Mouse (Mus musculus) limb, embryonic 10.5 days (tissue): Measurements from ENCODE around the gene Sec13. TPM values are rescaled to one million over a fixed set of nuclear protein-coding genes. Genes with fewer than 3 reads are reported as not detected.

Source experiments
- DNase-seq: peaks from one replicate; pipeline ENCODE4 v3.0.0-alpha.2; 2017; ENCODE audit warnings: low spot score
- H3K27ac ChIP-seq: fragments of 300-500 bp; sonication (generic); 2 replicates; pipeline ENCODE4 v1.5.1; 2016; ENCODE audit warnings: mild to moderate bottlenecking
- H3K27me3 ChIP-seq: fragments of 300-500 bp; sonication (generic); 2 replicates; pipeline ENCODE4 v1.6.1; 2016; ENCODE audit warnings: low read depth, mild to moderate bottlenecking; ENCODE audit not compliant: poor library complexity, severe bottlenecking
- H3K36me3 ChIP-seq: fragments of 300-500 bp; sonication (generic); 2 replicates; pipeline ENCODE4 v1.6.1; 2016; ENCODE audit warnings: mild to moderate bottlenecking, moderate library complexity
- H3K4me1 ChIP-seq: fragments of 300-500 bp; sonication (generic); 2 replicates; pipeline ENCODE4 v1.6.1; 2016
- H3K4me3 ChIP-seq: fragments of 300-500 bp; sonication (generic); 2 replicates; pipeline ENCODE4 v1.5.1; 2016; ENCODE audit warnings: mild to moderate bottlenecking, moderate library complexity
- H3K9me3 ChIP-seq: fragments of 300-500 bp; sonication (generic); replicated peaks from 2 replicates; pipeline ENCODE4 v1.6.1; 2016; ENCODE audit warnings: mild to moderate bottlenecking
- WGBS: fragments of 180-500 bp; shearing (Covaris S2); methylation state at CpG from one replicate; pipeline ENCODE4 v1.1.7; 2016; 5-methylcytosine and 5-hydroxymethylcytosine counted together
- microRNA-seq: library from miRNA; unstranded; fragments of <30 nt; microRNA quantifications from one replicate; pipeline ENCODE4, GENCODE M21; 2017
- polyA plus RNA-seq: library from polyadenylated mRNA; unstranded; fragments of >200 nt; fragmentation: Nextera tagmentation; extraction: Ambion mirVana; gene quantifications from 2 replicates; pipeline ENCODE4 v1.2.1, GENCODE M21; 2016

Gene Sec13
- polyA plus RNA-seq, 1 experiment from 2014 or later: 316 TPM

DNA sequence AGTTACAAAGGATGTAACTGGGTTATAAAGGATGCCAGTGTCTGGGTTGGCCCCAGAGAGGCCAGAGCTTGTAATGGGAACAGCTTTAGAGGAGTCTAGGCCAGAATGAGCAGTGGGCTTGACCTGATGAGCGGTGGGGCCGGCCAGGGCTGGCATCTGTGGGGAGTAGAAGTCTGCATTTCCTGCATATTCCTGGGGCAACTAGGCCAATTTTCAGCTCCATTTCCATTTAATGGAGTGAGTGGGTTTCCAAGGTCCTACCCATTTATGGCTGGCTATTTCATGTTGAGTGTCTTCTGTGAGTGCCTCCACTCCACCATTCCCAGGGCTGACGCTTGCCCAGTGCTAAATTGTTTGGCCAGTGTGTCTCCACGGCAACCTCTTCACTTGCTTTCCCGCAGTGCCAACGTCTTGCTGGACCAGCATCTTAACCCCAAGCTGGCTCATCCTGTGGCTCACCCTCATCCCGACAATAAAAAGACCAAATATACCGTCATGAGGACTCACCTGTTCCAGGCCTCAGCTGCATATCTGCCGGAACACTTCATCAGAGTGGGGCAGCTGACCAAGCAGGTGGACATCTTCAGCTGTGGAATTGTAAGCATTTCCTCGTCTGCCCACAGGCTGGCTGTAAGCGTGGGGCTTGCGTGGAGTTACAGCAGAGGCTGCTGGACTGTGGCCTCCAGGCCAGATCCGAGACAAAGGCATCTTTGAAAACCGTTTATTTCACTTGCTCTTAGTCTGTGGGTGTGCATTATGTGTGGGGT, 62.1 kb downstream of the Sec13 start:
- Histone ChIP-seq H3K27me3 (no peaks in the 10 kb centered on the region), H3K9me3 (no peaks in the 10 kb centered on the region), H3K4me3 (no peak overlapping the region), H3K36me3 (no peaks in the 10 kb centered on the region), H3K4me1 (peaks cover 6% of the 10 kb centered on the region; the same call in 1 of the 2 replicates), H3K27ac (no peak overlapping the region)
- WGBS: 86% methylated on average over 14 of the region's 14 CpGs
- DNase-seq: no peak

Small RNA genes within 50 kb of the gene (microRNA-seq; reads per million reads assigned to microRNA genes)
- 1.8 reads per million for gene Mir7042

Other genes starting within 250 kb of the Sec13 start
- 0.60 and 0.73 TPM in 2 replicates for gene Prrt3, start 238.8 kb downstream of the Sec13 start, polyA plus RNA-seq
- 75.8 and 75.9 TPM in 2 replicates for gene Emc3, start 209.1 kb downstream of the Sec13 start, polyA plus RNA-seq
- 21.6 and 21.9 TPM in 2 replicates for gene Fancd2, start 209.1 kb downstream of the Sec13 start, polyA plus RNA-seq
- 0.30 TPM in 1 of 2 replicates, not detected in the other for gene Fancd2os, start 140.0 kb downstream of the Sec13 start, polyA plus RNA-seq
- 206 and 208 TPM in 2 replicates for gene Brk1, start 136.0 kb downstream of the Sec13 start, polyA plus RNA-seq
- gene Vhl, start 116.8 kb downstream of the Sec13 start, polyA plus RNA-seq: 41.4 and 47.7 TPM in 2 replicates
- gene Irak2, start 102.3 kb downstream of the Sec13 start, polyA plus RNA-seq: 4.5 and 8.0 TPM in 2 replicates
- gene Tatdn2, start 43.7 kb downstream of the Sec13 start, polyA plus RNA-seq: 0.48 and 0.89 TPM in 2 replicates
- not detected in 2 replicates for gene Ghrl, start 20.9 kb downstream of the Sec13 start, polyA plus RNA-seq